Mouse (Mus musculus): Measurements from ENCODE around the gene Phc2. TPM values are rescaled to one million over a fixed set of nuclear protein-coding genes. Genes with fewer than 3 reads are reported as not detected.

The Phc2 gene
- polyA plus RNA-seq, 1 experiment from 2014 or later: 4.2 TPM

DNA sequence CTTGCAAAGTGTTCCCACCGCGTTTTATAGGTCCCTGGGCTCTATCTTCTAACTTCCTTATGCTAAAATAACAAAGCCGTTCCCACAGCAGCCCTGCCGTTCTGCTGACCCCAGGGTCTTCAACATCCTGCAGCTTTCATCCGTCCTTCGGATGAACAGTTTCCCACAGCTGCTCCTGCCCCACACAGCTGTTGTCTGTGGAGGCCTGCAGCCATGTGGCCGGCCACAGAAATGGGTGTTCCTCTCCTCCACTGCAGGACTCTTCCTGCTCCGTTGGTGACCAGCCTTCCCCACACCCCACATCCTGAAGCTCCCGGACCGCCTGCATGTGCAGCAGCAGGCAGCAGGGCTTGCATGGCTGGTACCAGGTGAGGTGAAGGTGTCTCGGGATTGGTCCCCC is 17.3 kb upstream of the Phc2 start:
- Histone ChIP-seq H3K4me3 (ENCODE audit: low read depth, low read length) (no peak overlapping the region), H3K4me2 (ENCODE audit: low read depth, low read length) (no peak overlapping the region), H3K27ac (ENCODE audit: low read length) (no peak overlapping the region), H3K36me3 (ENCODE audit: control insufficient read depth, insufficient read depth) (no peaks in the 10 kb centered on the region), H3K4me1 (ENCODE audit: control insufficient read depth, low read depth, low read length) (no peaks in the 10 kb centered on the region; the same call in 1 of the 2 replicates), H3K9me3 (replicated peaks; ENCODE audit: control insufficient read depth, low read length) (no peaks in the 10 kb centered on the region), H3K9ac (ENCODE audit: low read depth, low read length) (no peak overlapping the region), H3K27me3 (ENCODE audit: control insufficient read depth, insufficient read depth, low read depth, low read length) (no peaks in the 10 kb centered on the region)
- 16% methylated on average over 11 of the region's 11 CpGs for WGBS (ENCODE audit: insufficient replicate concordance)
- peak; percentile 41; the same call in 1 of the 2 replicates for ATAC-seq (ENCODE audit: low read depth)

DNA sequence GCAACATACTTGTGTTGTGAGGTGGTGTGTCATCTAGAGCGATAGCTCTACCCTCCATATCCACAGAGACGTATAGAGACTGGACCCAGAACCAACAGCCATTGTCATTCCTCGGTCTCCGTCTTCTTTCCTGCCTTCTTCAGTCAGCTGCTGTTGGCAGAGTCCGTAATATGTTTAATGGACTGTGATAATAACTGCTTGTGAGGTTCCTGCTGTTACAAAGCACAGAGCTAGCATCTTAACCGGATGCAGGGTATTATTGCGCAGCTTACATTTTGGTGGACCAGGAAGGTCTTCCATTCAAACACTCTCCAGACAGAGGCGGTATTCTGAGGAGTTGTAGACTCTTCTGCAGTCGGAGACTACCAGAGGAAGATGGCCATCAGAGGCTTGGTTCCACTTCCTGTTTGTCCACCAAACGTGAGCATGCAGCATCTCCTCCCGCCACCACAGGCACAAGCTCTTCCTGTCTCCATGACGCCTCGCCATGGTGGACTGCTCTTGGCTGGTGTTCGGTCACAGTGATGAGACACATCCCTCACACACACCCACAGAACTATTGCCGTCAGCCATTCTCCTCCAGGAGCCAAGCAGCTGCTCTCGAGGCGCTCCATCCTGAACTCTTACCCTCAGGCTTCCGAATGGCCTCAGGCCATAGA is 16.1 kb upstream of the Phc2 start:
- Histone ChIP-seq H3K4me1 (ENCODE audit: control insufficient read depth, low read depth, low read length) (no peaks in the 10 kb centered on the region; the same call in 1 of the 2 replicates), H3K4me3 (ENCODE audit: low read depth, low read length) (no peak overlapping the region), H3K9me3 (replicated peaks; ENCODE audit: control insufficient read depth, low read length) (no peaks in the 10 kb centered on the region), H3K27me3 (ENCODE audit: control insufficient read depth, insufficient read depth, low read depth, low read length) (no peaks in the 10 kb centered on the region), H3K4me2 (ENCODE audit: low read depth, low read length) (no peak overlapping the region), H3K27ac (ENCODE audit: low read length) (no peak overlapping the region), H3K9ac (ENCODE audit: low read depth, low read length) (no peak overlapping the region), H3K36me3 (ENCODE audit: control insufficient read depth, insufficient read depth) (no peaks in the 10 kb centered on the region)
- 59% methylated on average over 18 of the region's 18 CpGs for WGBS (ENCODE audit: insufficient replicate concordance)
- ATAC-seq (ENCODE audit: low read depth): no peak

DNA sequence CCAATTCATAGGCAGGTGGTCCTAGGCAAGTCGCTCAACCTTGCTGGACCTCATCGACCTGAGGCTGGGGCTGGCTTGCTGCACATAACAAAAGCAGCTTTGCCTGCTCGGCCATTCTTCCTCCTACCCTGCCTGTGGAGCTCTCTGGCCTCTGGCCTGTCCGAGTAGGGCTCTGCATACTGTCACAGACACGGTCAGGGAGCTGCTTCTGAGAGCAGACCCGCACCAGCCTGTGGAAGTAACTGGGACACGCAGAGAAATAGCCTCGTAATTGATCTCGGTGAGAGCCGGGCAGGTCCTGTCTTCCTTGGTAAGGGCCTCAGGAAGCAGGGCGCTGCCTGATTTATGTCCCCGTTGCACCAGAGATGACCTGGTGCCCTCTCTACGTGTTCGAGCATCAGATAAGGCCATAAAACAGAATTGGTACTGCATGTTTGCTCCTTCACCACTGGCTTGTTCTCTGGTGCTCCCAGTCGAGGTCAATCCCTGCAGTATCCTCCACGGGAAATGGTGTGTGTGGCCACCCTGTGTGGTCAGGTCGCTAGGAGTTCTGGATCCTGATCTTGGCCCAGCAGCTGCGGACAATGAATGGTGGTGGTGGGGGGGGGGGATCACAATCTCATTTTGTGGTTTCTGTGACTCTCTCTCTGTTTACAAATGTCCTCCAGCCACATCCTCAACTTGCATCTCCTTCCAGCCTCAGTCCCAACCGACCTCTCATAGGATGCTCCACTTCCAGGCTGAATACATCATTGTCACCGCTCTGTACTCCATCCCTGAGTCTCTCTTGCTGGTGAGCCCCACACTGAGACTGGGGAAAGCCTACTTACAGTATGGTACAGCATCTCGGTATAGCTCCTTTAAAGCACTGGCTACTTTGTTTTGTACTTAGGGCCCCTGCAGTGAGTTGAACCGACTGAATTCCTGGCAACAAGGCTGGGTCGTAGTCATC is 12.5 kb upstream of the Phc2 start:
- H3K27ac ChIP-seq (ENCODE audit: low read length): no peak overlapping the region
- no peaks in the 10 kb centered on the region for H3K4me1 ChIP-seq (ENCODE audit: control insufficient read depth, low read depth, low read length)
- no peaks in the 10 kb centered on the region for H3K9me3 ChIP-seq (replicated peaks; ENCODE audit: control insufficient read depth, low read length)
- no peak for ATAC-seq (ENCODE audit: low read depth)
- no peaks in the 10 kb centered on the region for H3K36me3 ChIP-seq (ENCODE audit: control insufficient read depth, insufficient read depth)
- no peak overlapping the region for H3K9ac ChIP-seq (ENCODE audit: low read depth, low read length)
- H3K4me2 ChIP-seq (ENCODE audit: low read depth, low read length): no peak overlapping the region
- H3K27me3 ChIP-seq (ENCODE audit: control insufficient read depth, insufficient read depth, low read depth, low read length): no peaks in the 10 kb centered on the region
- 24% methylated on average over 23 of the region's 23 CpGs for WGBS (ENCODE audit: insufficient replicate concordance)
- H3K4me3 ChIP-seq (ENCODE audit: low read depth, low read length): no peak overlapping the region

DNA sequence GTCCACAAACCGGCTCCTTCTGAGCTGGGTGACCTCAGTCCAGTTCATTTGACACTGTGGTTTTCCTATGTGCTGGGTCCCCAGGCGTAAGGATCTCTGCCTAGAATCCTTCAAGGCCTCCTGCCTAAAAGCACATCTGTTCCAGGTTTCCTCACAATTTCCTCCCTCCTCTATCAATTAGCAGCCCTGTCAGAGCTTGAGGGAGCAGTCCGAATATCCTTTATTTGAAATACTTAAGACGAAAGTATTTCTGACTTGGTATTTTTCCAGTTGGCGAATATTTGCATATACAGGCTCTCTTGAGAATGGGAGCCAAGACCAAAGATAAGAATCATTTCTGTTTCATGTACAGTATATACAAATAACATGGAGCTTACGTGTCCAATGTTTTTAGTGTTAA is 8.6 kb upstream of the Phc2 start:
- H3K36me3 ChIP-seq (ENCODE audit: control insufficient read depth, insufficient read depth): no peaks in the 10 kb centered on the region
- H3K9ac ChIP-seq (ENCODE audit: low read depth, low read length): no peak overlapping the region
- no peak for ATAC-seq (ENCODE audit: low read depth)
- no peaks in the 10 kb centered on the region for H3K4me1 ChIP-seq (ENCODE audit: control insufficient read depth, low read depth, low read length)
- H3K27ac ChIP-seq (ENCODE audit: low read length): no peak overlapping the region
- H3K4me2 ChIP-seq (ENCODE audit: low read depth, low read length): no peak overlapping the region
- H3K9me3 ChIP-seq (replicated peaks; ENCODE audit: control insufficient read depth, low read length): no peaks in the 10 kb centered on the region
- H3K4me3 ChIP-seq (ENCODE audit: low read depth, low read length): no peak overlapping the region
- WGBS (ENCODE audit: insufficient replicate concordance): 65% methylated on average over 6 of the region's 6 CpGs
- no peaks in the 10 kb centered on the region for H3K27me3 ChIP-seq (ENCODE audit: control insufficient read depth, insufficient read depth, low read depth, low read length)

DNA sequence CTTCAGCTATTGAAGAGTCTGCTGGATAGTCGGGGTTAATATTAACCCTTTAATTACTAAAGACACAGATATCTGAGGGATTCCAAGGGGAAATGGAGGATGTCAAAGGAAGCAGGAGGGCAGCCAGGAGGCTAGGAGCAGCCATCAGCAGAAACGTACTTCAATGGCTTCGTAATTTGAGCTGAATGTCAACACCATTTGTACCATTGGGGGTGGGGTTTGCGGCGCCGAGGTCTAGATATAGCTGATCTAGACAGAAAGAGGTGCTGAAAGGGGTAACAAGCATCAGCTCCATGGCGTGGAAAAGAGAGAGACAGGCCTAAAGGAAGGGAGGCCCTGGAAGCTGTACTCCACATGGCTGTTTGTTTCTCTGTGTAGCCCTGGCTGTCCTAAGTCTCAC is 7.7 kb upstream of the Phc2 start:
- H3K9me3 ChIP-seq (replicated peaks; ENCODE audit: control insufficient read depth, low read length): no peaks in the 10 kb centered on the region
- ATAC-seq (ENCODE audit: low read depth): no peak
- H3K27ac ChIP-seq (ENCODE audit: low read length): no peak overlapping the region
- no peaks in the 10 kb centered on the region for H3K36me3 ChIP-seq (ENCODE audit: control insufficient read depth, insufficient read depth)
- 44% methylated on average over 7 of the region's 7 CpGs for whole genome bisulfite sequencing (ENCODE audit: insufficient replicate concordance)
- H3K4me1 ChIP-seq (ENCODE audit: control insufficient read depth, low read depth, low read length): no peaks in the 10 kb centered on the region
- H3K4me2 ChIP-seq (ENCODE audit: low read depth, low read length): no peak overlapping the region
- H3K4me3 ChIP-seq (ENCODE audit: low read depth, low read length): no peak overlapping the region
- H3K27me3 ChIP-seq (ENCODE audit: control insufficient read depth, insufficient read depth, low read depth, low read length): no peaks in the 10 kb centered on the region
- H3K9ac ChIP-seq (ENCODE audit: low read depth, low read length): no peak overlapping the region

DNA sequence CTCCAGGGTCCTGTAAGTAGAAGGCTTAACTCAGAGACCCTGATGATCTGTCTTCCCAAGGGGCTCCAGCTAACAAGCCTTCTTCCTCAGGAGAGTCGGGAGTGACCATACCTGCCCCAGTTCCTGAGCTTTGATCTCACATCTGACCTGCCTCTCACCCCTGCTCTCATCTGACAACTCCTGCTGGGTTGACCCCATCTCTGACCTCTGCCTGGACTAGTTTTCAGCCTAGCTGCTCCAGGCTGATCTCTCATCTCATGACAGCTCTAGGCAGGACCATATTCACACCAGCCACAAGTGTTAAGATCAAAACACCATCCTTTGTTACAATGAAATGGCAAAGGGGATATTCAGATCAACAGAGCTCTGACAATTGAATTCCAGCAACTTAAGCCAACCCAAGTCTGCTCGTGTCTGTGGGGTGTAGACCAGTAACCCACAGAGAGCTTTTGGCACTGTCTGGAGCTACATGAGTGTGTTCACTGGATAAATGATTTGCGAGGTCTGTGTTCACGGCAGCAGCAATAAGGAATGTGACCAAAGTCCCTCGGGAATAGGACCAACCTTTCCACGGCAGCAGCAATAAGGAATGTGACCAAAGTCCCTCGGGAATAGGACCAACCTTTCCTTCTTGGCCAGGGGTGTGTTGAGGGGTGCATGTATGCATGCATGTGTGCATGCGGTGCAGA is 5.8 kb upstream of the Phc2 start:
- H3K4me2 ChIP-seq (ENCODE audit: low read depth, low read length): no peak overlapping the region
- H3K9me3 ChIP-seq (replicated peaks; ENCODE audit: control insufficient read depth, low read length): no peaks in the 10 kb centered on the region
- no peaks in the 10 kb centered on the region for H3K27me3 ChIP-seq (ENCODE audit: control insufficient read depth, insufficient read depth, low read depth, low read length)
- H3K27ac ChIP-seq (ENCODE audit: low read length): no peak overlapping the region
- H3K4me3 ChIP-seq (ENCODE audit: low read depth, low read length): no peak overlapping the region
- 54% methylated on average over 8 of the region's 8 CpGs for WGBS (ENCODE audit: insufficient replicate concordance)
- H3K9ac ChIP-seq (ENCODE audit: low read depth, low read length): no peak overlapping the region
- 0 out of 2 replicates have a peak, but pooled peaks have one; percentile 43 for ATAC-seq (ENCODE audit: low read depth)
- H3K36me3 ChIP-seq (ENCODE audit: control insufficient read depth, insufficient read depth): no peaks in the 10 kb centered on the region
- H3K4me1 ChIP-seq (ENCODE audit: control insufficient read depth, low read depth, low read length): no peaks in the 10 kb centered on the region

DNA sequence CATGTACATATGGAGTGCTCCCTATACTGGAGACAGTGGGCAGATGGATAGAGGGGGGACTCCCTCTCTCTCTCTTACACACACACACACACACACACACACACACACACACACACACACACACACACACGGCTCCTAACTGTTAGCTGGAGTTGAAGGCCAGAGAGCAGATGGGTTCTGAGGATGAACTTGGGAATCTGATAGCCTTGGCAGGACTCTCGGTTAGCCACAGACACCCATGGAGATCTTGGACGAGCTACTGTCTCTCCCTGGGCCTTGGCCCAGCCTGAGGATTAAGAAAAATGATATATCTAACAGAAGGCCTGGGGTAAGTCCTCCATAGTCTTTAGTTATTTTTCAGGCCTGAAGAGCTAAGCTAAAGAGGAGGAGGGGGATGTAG is 3.0 kb upstream of the Phc2 start:
- Histone ChIP-seq H3K27ac (ENCODE audit: low read length) (no peak overlapping the region), H3K4me3 (ENCODE audit: low read depth, low read length) (no peak overlapping the region), H3K36me3 (ENCODE audit: control insufficient read depth, insufficient read depth) (no peaks in the 10 kb centered on the region), H3K4me1 (ENCODE audit: control insufficient read depth, low read depth, low read length) (no peaks in the 10 kb centered on the region; the same call in 1 of the 2 replicates), H3K9ac (ENCODE audit: low read depth, low read length) (no peak overlapping the region), H3K9me3 (replicated peaks; ENCODE audit: control insufficient read depth, low read length) (no peaks in the 10 kb centered on the region), H3K27me3 (ENCODE audit: control insufficient read depth, insufficient read depth, low read depth, low read length) (peaks cover 3% of the 10 kb centered on the region; the same call in 1 of the 2 replicates), H3K4me2 (ENCODE audit: low read depth, low read length) (no peak overlapping the region)
- WGBS (ENCODE audit: insufficient replicate concordance): 47% methylated on average over 3 of the region's 3 CpGs
- no peak for ATAC-seq (ENCODE audit: low read depth)

DNA sequence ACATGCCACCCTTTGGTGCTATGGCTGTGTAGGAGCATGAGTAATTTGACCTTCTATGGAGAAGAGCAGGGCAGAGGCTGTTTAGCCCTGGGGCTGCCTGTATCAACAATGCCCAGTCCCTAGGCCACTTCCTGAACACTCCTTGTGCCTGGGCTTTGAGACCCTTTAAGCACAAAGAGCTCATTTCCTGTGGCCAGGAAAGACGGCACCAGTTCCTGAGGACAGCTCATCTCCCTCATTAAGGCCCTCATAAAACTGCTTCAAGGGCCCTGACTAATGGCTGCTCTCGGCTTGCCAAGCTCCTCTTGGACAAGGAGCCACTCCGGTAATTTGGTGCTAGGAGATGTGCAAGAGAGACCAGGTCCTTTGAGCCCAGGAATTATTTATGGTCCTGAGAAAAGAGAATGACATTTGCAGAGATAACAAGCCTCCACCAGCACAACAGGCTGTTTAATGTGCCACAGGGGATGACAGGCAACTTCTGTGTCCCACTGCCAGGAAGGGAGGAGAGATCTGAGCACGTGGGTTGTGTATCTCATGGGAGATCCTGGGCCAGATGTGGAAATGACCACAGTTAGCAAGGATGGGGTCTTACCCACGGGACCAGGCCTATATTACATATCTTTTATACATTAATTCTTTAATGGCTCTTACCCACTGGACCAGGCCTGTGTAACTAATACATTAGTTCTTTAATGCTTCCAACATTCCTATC is 1.8 kb upstream of the Phc2 start:
- Histone ChIP-seq H3K27ac (ENCODE audit: low read length) (no peak overlapping the region), H3K4me3 (ENCODE audit: low read depth, low read length) (no peak overlapping the region), H3K27me3 (ENCODE audit: control insufficient read depth, insufficient read depth, low read depth, low read length) (peaks cover 3% of the 10 kb centered on the region; the same call in 1 of the 2 replicates), H3K4me1 (ENCODE audit: control insufficient read depth, low read depth, low read length) (no peaks in the 10 kb centered on the region; the same call in 1 of the 2 replicates), H3K9me3 (replicated peaks; ENCODE audit: control insufficient read depth, low read length) (no peaks in the 10 kb centered on the region), H3K4me2 (ENCODE audit: low read depth, low read length) (no peak overlapping the region), H3K9ac (ENCODE audit: low read depth, low read length) (no peak overlapping the region), H3K36me3 (ENCODE audit: control insufficient read depth, insufficient read depth) (no peaks in the 10 kb centered on the region)
- 24% methylated on average over 5 of the region's 5 CpGs for WGBS (ENCODE audit: insufficient replicate concordance)
- ATAC-seq (ENCODE audit: low read depth): no peak

Measured in liver, embryonic 16.5 days (tissue).